Mouse (Mus musculus) hindbrain, postnatal 0 days (tissue): Measurements from ENCODE around the gene Cyp27b1. TPM values are rescaled to one million over a fixed set of nuclear protein-coding genes. Genes with fewer than 3 reads are reported as not detected.

ENCODE experiments used
- ATAC-seq: fragments of 200-750 bp; cut with Nextera tagmentation; 2 replicates; pipeline ENCODE4 v1.8.0; 2017; ENCODE audit warnings: mild to moderate bottlenecking, moderate TSS enrichment, moderate library complexity
- DNase-seq: peaks from one replicate; pipeline ENCODE4 v3.0.0-alpha.2; 2015; ENCODE audit warnings: low spot score
- H3K27ac ChIP-seq: fragments of 300-500 bp; sonication (generic); 2 replicates; pipeline ENCODE4 v1.5.1; 2014; ENCODE audit warnings: mild to moderate bottlenecking
- H3K27me3 ChIP-seq: fragments of 300-500 bp; sonication (generic); 2 replicates; pipeline ENCODE4 v1.6.1; 2014; ENCODE audit warnings: low read length, mixed read lengths; ENCODE audit not compliant: insufficient read depth
- H3K36me3 ChIP-seq: fragments of 300-500 bp; sonication (generic); 2 replicates; pipeline ENCODE4 v1.6.1; 2014; ENCODE audit warnings: low read length, mixed read lengths; ENCODE audit not compliant: insufficient read depth
- H3K4me1 ChIP-seq: fragments of 300-500 bp; sonication (generic); 2 replicates; pipeline ENCODE4 v1.6.1; 2014; ENCODE audit warnings: antibody characterized with exemption, low read length, mixed read lengths; ENCODE audit not compliant: insufficient read depth
- H3K4me2 ChIP-seq: fragments of 300-500 bp; sonication (generic); 2 replicates; pipeline ENCODE4 v1.6.1; 2014; ENCODE audit warnings: low read depth, mild to moderate bottlenecking, low read length, moderate library complexity, mixed read lengths
- H3K4me3 ChIP-seq: fragments of 300-500 bp; sonication (generic); 2 replicates; pipeline ENCODE4 v1.5.1; 2014; ENCODE audit warnings: low read length
- H3K9ac ChIP-seq: fragments of 300-500 bp; sonication (generic); replicated peaks from 2 replicates; pipeline ENCODE4 v1.6.1; 2014; ENCODE audit warnings: mild to moderate bottlenecking, low read length, moderate library complexity, mixed read lengths
- H3K9me3 ChIP-seq: fragments of 300-500 bp; sonication (generic); 2 replicates; pipeline ENCODE4 v1.6.1; 2016; ENCODE audit warnings: low read length, mixed read lengths
- CTCF ChIP-seq: IDR thresholded peaks from 2 replicates; pipeline ENCODE4 v1.5.1; 2016; ENCODE audit warnings: antibody characterized with exemption, control low read depth, low read depth
- WGBS: fragments of 180-500 bp; shearing (Covaris S2); extraction: QIAGEN DNeasy Blood & Tissue Kit; methylation state at CpG from one replicate; pipeline ENCODE4 v1.1.7; 2014; 5-methylcytosine and 5-hydroxymethylcytosine counted together
- polyA plus RNA-seq: library from polyadenylated mRNA; unstranded; fragments of >200 nt; fragmentation: Nextera tagmentation; extraction: Ambion mirVana; gene quantifications from 2 replicates; pipeline ENCODE4 v1.2.1, GENCODE M21; 2015
- total RNA-seq: library from RNA; depleted of rRNA; stranded (reverse); fragments of >200 nt; gene quantifications from 2 replicates; pipeline ENCODE4 v1.2.3, GENCODE M21; 2014

The Cyp27b1 gene
- total and polyA plus RNA-seq, 2 experiments from 2014 or later, result 0.26 TPM; not detected in 1

GRCm38 (mm10) chr10:127075080-127075479, 27.0 kb downstream of the Cyp27b1 start, which contains the start of gene Agap2:
Gene Agap2 (plus strand): TSS chr10:127075284.
- no peak within 1 kb of the TSS for H3K9ac ChIP-seq
- ATAC-seq, result no peak

GRCm38 (mm10) chr10:127075651-127076050, 27.6 kb downstream of the Cyp27b1 start:
- peaks cover 12% of the 10 kb centered on the region for H3K4me1 ChIP-seq
- no peak for DNase-seq
- H3K4me2 ChIP-seq, result no peak overlapping the region
- ATAC-seq, result no peak
- no peak overlapping the region for H3K9ac ChIP-seq
- H3K27me3 ChIP-seq, result no peaks in the 10 kb centered on the region
- H3K36me3 ChIP-seq, result no peaks in the 10 kb centered on the region
- no peak overlapping the region for H3K27ac ChIP-seq
- no peak overlapping the region for H3K4me3 ChIP-seq
- 75% methylated on average over 8 of the region's 8 CpGs for WGBS
- TF ChIP-seq CTCF, result no peak
- H3K9me3 ChIP-seq, result no peaks in the 10 kb centered on the region

More at GRCm38 (mm10) chr10:127075080-127075479, 27.0 kb downstream of the Cyp27b1 start, which contains the start of gene Agap2:
- no peaks in the 10 kb centered on the region for H3K36me3 ChIP-seq
- no peak within 1 kb of the TSS for H3K4me2 ChIP-seq
- no peaks in the 10 kb centered on the region for H3K27me3 ChIP-seq
- 72% methylated on average over 9 of the region's 9 CpGs for WGBS
- no peak for TF ChIP-seq CTCF
- 0 out of 2 replicates have a peak, but pooled peaks cover 6% of the 10 kb centered on the region for H3K4me1 ChIP-seq
- no peak within 1 kb of the TSS for H3K4me3 ChIP-seq
- H3K9me3 ChIP-seq, result no peaks in the 10 kb centered on the region
- no peak for DNase-seq
- H3K27ac ChIP-seq, result no peak within 1 kb of the TSS

GRCm38 (mm10) chr10:127076082-127076481, 28.0 kb downstream of the Cyp27b1 start:
- H3K4me2 ChIP-seq, result no peak overlapping the region
- TF ChIP-seq CTCF, result no peak
- peaks cover 14% of the 10 kb centered on the region for H3K4me1 ChIP-seq
- H3K4me3 ChIP-seq, result no peak overlapping the region
- H3K9ac ChIP-seq, result no peak overlapping the region
- no peak overlapping the region for H3K27ac ChIP-seq
- WGBS, result 32% methylated on average over 4 of the region's 4 CpGs
- DNase-seq (no peak), ATAC-seq (no peak)
- no peaks in the 10 kb centered on the region for H3K36me3 ChIP-seq
- H3K27me3 ChIP-seq, result no peaks in the 10 kb centered on the region
- no peaks in the 10 kb centered on the region for H3K9me3 ChIP-seq

- H3K27ac ChIP-seq, result peak overlapping the region; percentile 87
- H3K36me3 ChIP-seq, result no peaks in the 10 kb centered on the region
- peak overlapping the region; percentile 87 for H3K4me2 ChIP-seq
- no peak for ATAC-seq
- H3K4me3 ChIP-seq, result peak overlapping the region; percentile 72
- peaks cover 20% of the 10 kb centered on the region for H3K4me1 ChIP-seq
- WGBS, result 3% methylated on average over 10 of the region's 10 CpGs
- peak; percentile 21 for DNase-seq
- no peak for TF ChIP-seq CTCF
- no peaks in the 10 kb centered on the region for H3K27me3 ChIP-seq
- H3K9me3 ChIP-seq, result no peaks in the 10 kb centered on the region
- peak overlapping the region; percentile 40 for H3K9ac ChIP-seq
Observed at GRCm38 (mm10) chr10:127077515-127077914, 29.5 kb downstream of the Cyp27b1 start.

- Histone ChIP-seq H3K4me3 (peak overlapping the region; percentile 72), H3K36me3 (no peaks in the 10 kb centered on the region), H3K9me3 (no peaks in the 10 kb centered on the region), H3K4me1 (peaks cover 20% of the 10 kb centered on the region), H3K27ac (peak overlapping the region; percentile 87), H3K4me2 (peak overlapping the region; percentile 87), H3K9ac (peak overlapping the region; percentile 40), H3K27me3 (no peaks in the 10 kb centered on the region)
- 1% methylated on average over 12 of the region's 12 CpGs for WGBS
- DNase-seq (peak; percentile 76), ATAC-seq (peak; percentile 55)
- TF ChIP-seq CTCF, result no peak
Observed at GRCm38 (mm10) chr10:127078001-127078676, 30.1 kb downstream of the Cyp27b1 start.

GRCm38 (mm10) chr10:127078677-127079575, 30.9 kb downstream of the Cyp27b1 start:
- H3K4me3 ChIP-seq, result peak overlapping the region; percentile 72
- peak overlapping the region; percentile 87 for H3K9ac ChIP-seq
- no peaks in the 10 kb centered on the region for H3K27me3 ChIP-seq
- peaks cover 20% of the 10 kb centered on the region for H3K4me1 ChIP-seq
- ATAC-seq (peak; percentile 77), DNase-seq (peak; percentile 92)
- under 1% methylated on average over 31 of the region's 49 CpGs for WGBS
- peak overlapping the region; percentile 87 for H3K27ac ChIP-seq
- H3K9me3 ChIP-seq, result no peaks in the 10 kb centered on the region
- 0 out of 2 replicates have a peak, but pooled peaks cover 3% of the 10 kb centered on the region for H3K36me3 ChIP-seq
- peak overlapping the region; percentile 87 for H3K4me2 ChIP-seq
- TF ChIP-seq CTCF, result no peak
